Mouse (Mus musculus): ENCODE data around the gene Slc38a9. TPM values are rescaled to one million over a fixed set of nuclear protein-coding genes. Genes with fewer than 3 reads are reported as not detected.

The Slc38a9 gene
- polyA plus RNA-seq, 1 experiment = 22.4 TPM

- TF ChIP-seq POLR2A (IDR thresholded peaks at IDR 0.05; ENCODE audit: extremely low read depth, insufficient read depth, low read length) (no peak), CTCF (IDR thresholded peaks at IDR 0.05; ENCODE audit: extremely low read depth, insufficient read depth, low read length) (no peak)
- Histone ChIP-seq H3K4me3 (ENCODE audit: insufficient read depth, low read length) (no peak overlapping the region), H3K27ac (ENCODE audit: insufficient read depth, low read length) (no peak overlapping the region), H3K4me1 (ENCODE audit: control insufficient read depth, insufficient read depth, low read length) (no peaks in the 10 kb centered on the region)
These were observed 79.5 kb downstream of the Slc38a9 start for GRCm38 (mm10) chr13:112740073-112740472.

- no peak overlapping the region for H3K27ac ChIP-seq (ENCODE audit: insufficient read depth, low read length)
- TF ChIP-seq POLR2A (IDR thresholded peaks at IDR 0.05; ENCODE audit: extremely low read depth, insufficient read depth, low read length) = no peak
- TF ChIP-seq CTCF (IDR thresholded peaks at IDR 0.05; ENCODE audit: extremely low read depth, insufficient read depth, low read length) = no peak
- H3K4me3 ChIP-seq (ENCODE audit: insufficient read depth, low read length) = no peak overlapping the region
- H3K4me1 ChIP-seq (ENCODE audit: control insufficient read depth, insufficient read depth, low read length) = no peaks in the 10 kb centered on the region
These were observed 81.7 kb downstream of the Slc38a9 start for GRCm38 (mm10) chr13:112742076-112742830.

GRCm38 (mm10) chr13:112743647-112744046 lies 83.1 kb downstream of the Slc38a9 start:
- no peak for TF ChIP-seq CTCF (IDR thresholded peaks at IDR 0.05; ENCODE audit: extremely low read depth, insufficient read depth, low read length)
- no peak for TF ChIP-seq POLR2A (IDR thresholded peaks at IDR 0.05; ENCODE audit: extremely low read depth, insufficient read depth, low read length)
- H3K4me1 ChIP-seq (ENCODE audit: control insufficient read depth, insufficient read depth, low read length) = no peaks in the 10 kb centered on the region
- H3K27ac ChIP-seq (ENCODE audit: insufficient read depth, low read length) = no peak overlapping the region
- no peak overlapping the region for H3K4me3 ChIP-seq (ENCODE audit: insufficient read depth, low read length)

- H3K4me3 ChIP-seq (ENCODE audit: insufficient read depth, low read length) = no peak overlapping the region
- H3K4me1 ChIP-seq (ENCODE audit: control insufficient read depth, insufficient read depth, low read length) = no peaks in the 10 kb centered on the region
- no peak for TF ChIP-seq CTCF (IDR thresholded peaks at IDR 0.05; ENCODE audit: extremely low read depth, insufficient read depth, low read length)
- H3K27ac ChIP-seq (ENCODE audit: insufficient read depth, low read length) = no peak overlapping the region
These were observed 83.7 kb downstream of the Slc38a9 start for GRCm38 (mm10) chr13:112744061-112744849.

GRCm38 (mm10) chr13:112745936-112746694 lies 85.6 kb downstream of the Slc38a9 start:
- Histone ChIP-seq H3K4me3 (ENCODE audit: insufficient read depth, low read length) (no peak overlapping the region), H3K4me1 (ENCODE audit: control insufficient read depth, insufficient read depth, low read length) (no peaks in the 10 kb centered on the region)

GRCm38 (mm10) chr13:112746695-112747055 lies 86.1 kb downstream of the Slc38a9 start:
- TF ChIP-seq POLR2A (IDR thresholded peaks at IDR 0.05; ENCODE audit: extremely low read depth, insufficient read depth, low read length) (no peak), CTCF (IDR thresholded peaks at IDR 0.05; ENCODE audit: extremely low read depth, insufficient read depth, low read length) (no peak)
- no peak overlapping the region for H3K27ac ChIP-seq (ENCODE audit: insufficient read depth, low read length)
- H3K4me1 ChIP-seq (ENCODE audit: control insufficient read depth, insufficient read depth, low read length) = no peaks in the 10 kb centered on the region
- H3K4me3 ChIP-seq (ENCODE audit: insufficient read depth, low read length) = no peak overlapping the region

More at GRCm38 (mm10) chr13:112745936-112746694, 85.6 kb downstream of the Slc38a9 start:
- H3K27ac ChIP-seq (ENCODE audit: insufficient read depth, low read length) = no peak overlapping the region
- no peak for TF ChIP-seq POLR2A (IDR thresholded peaks at IDR 0.05; ENCODE audit: extremely low read depth, insufficient read depth, low read length)
- no peak for TF ChIP-seq CTCF (IDR thresholded peaks at IDR 0.05; ENCODE audit: extremely low read depth, insufficient read depth, low read length)

- Histone ChIP-seq H3K27ac (ENCODE audit: insufficient read depth, low read length) (no peak overlapping the region), H3K4me3 (ENCODE audit: insufficient read depth, low read length) (no peak overlapping the region), H3K4me1 (ENCODE audit: control insufficient read depth, insufficient read depth, low read length) (no peaks in the 10 kb centered on the region)
- TF ChIP-seq POLR2A (IDR thresholded peaks at IDR 0.05; ENCODE audit: extremely low read depth, insufficient read depth, low read length) = no peak
- no peak for TF ChIP-seq CTCF (IDR thresholded peaks at IDR 0.05; ENCODE audit: extremely low read depth, insufficient read depth, low read length)
These were observed 87.4 kb downstream of the Slc38a9 start for GRCm38 (mm10) chr13:112747808-112748430.

GRCm38 (mm10) chr13:112748808-112749510 lies 88.4 kb downstream of the Slc38a9 start:
- H3K4me1 ChIP-seq (ENCODE audit: control insufficient read depth, insufficient read depth, low read length) = no peaks in the 10 kb centered on the region
- no peak for TF ChIP-seq CTCF (IDR thresholded peaks at IDR 0.05; ENCODE audit: extremely low read depth, insufficient read depth, low read length)
- TF ChIP-seq POLR2A (IDR thresholded peaks at IDR 0.05; ENCODE audit: extremely low read depth, insufficient read depth, low read length) = no peak
- no peak overlapping the region for H3K27ac ChIP-seq (ENCODE audit: insufficient read depth, low read length)
- H3K4me3 ChIP-seq (ENCODE audit: insufficient read depth, low read length) = no peak overlapping the region
